Mouse (Mus musculus) spleen, adult 18-20 months (tissue): ENCODE data around the gene Dstn.

Experiments used
- DNase-seq, 2 experiments: peaks; one replicate each; pipeline ENCODE4 v3.0.0; 2022; ENCODE audit warnings: mixed read lengths in 2 of 2

The Dstn gene

DNA sequence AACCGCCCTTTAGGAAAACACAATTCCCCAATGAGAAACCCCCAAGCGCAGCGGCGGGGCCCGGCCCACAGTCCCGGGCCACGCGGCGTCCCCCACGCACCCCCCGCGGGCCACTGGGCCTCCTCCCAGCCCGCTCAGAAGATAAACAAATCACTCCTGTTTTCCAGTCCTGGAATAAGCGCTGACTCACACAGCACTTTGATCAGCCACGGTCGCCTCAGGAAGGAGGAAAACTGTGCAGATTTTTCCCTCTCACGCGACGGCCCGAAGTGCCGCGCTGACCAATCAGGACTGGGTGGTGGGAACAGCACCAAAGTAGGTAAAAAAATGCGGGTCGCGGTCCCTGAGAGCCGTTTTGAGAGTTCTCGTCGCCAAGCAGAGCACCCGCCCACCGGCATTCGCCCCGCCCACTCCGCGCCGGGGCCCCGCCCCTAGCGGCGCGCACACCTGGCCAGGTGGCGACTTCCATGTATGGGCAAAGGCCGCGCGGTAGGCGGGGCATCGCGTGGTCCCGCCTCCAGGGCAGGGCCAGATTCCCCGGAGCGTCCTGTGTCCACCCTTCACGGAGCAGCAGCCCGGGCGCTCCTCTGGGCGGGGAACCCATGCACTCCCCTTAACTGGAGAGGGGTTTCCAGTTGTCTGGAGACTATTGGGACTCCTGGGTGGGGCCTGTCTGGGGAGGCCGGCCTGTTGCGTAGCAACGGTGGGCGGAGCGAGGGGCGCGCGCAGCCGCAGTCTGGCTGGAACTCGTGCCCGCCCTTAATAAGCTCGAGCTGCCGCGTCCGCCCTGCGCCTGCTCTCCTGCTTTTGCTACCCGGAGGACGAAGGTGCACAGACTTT is at the start of gene Dstn:
TSS of gene Dstn (plus strand) at position 561 of the 840 bp plus-strand sequence.
- peak; percentile 92 to 97 for DNase-seq

DNA sequence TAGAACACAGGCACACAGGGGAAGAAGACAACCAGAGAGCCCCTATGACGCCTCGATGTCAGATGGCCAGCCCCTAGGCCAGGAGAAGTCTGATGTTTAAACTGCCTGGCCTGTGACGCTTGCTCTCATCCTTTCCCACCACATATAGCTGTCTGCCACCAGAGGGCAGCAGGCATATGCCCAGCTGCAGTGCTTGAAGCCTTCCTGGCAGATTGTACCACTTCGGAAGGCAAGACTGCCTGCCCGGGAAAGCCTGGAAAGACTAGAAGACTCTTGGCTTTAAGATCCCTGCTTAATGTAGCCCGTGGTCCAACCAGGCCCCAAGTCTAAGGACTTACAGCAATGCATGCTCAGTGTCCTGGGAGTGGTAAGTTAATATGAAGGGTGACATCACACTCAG is 47.8 kb upstream of the Dstn start:
- peak; percentile 36 to 67 for DNase-seq

DNA sequence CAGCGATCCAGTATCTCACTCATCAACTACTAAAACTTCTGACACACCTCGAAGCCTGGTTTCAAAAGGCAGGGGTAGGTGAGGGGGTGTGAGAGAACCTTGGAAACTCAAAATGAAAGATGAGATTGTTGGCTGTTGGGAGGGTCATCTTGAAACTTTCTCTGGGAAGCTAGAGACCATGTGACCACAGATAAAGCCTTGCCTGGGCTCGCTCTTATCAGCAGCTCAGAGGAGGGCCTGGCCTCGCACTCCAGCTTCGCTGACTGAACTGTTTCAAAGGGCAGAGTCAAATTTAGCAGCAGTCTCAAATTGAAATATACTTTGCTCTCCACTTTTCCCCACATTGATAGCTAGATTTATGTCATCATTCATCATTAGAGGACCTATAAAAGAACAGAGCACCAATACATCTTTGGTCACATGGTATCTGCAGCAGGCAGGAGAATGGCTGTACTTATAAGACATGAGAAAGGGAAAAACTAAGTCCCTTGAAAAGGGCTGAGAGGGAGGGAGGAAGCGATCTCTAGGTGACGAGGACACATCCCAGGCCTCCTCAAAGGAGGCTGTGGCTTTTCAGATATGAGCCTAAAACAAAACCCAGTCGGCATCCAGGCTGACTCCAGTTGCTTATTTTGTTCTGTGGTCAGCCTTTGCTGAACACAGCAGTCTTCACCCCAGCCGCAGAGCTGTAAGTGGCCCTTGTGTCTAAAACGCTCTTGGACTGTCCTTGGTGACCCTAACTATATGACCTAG is 44.0 kb upstream of the Dstn start:
- no peak for DNase-seq

DNA sequence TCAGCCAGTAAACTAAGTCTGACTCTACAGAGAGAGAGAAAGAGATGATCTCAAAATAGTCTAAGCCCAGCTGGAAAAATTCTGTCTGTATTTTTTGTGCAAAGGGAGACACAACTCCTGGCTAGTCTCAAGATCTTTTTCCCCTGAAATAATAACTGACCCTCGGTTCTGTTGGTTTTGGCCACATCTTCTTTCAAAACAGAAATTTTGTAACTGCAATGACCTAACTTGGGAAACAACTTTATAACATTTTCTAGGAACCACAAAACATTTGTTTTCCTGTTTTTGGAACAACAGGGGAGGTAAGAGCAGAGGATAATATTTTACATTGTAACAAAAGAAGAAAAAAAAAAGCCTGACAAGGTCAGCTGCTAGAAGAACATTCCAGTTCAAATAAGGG is 39.1 kb upstream of the Dstn start:
- DNase-seq = no peak

DNA sequence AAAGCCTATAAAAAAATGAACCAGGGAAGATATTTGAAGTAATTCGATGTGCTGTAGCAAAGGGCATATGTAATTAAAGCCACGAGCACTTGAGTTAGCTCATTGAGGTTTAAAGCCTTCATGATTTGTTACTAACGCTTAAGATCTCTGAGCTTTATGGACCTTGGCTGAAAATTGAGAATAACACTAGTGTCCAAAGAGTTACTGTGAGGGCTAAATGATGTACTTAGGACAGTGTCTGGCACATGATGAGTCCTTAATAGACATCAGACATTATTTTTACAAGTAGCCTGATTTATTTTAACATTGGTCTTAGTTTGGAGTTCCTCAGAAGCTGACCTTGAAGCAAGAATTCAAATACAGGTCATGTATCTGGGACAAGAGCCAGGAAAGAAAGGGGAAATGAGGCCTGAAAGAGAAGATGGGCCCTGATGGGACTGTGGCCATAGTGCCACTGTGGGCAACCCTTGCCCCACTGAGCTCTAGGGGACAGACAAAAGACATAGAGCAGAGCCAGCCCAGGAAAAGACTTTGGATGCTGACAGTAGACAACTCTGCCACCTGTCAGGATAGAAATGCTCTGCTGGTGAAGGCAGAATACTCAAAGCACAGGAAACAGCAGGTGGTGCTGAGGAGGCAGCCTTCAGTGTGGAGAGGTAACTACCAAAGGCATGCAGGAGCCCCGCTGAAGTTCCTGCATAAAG is 38.0 kb upstream of the Dstn start:
- DNase-seq = no peak

DNA sequence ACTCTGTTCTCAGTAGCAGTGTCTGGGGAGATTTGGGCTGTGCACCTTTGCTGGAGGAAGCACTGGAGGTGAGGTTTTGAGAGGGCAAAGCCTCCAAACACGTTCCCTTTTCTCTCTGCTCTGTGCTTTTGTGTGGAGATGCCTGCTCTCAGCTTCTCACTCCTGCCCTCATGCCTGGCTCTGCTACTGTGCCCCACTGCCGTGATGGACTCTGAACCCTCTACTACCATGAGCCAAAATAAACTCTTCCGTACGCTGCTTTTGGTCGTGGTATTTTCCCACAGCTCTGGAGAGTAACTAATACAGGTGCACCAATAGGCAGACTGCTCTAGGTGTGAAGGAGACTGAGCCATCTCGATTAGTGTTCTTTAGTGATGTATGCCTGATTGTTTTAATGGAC is 35.8 kb upstream of the Dstn start:
- DNase-seq = no peak

DNA sequence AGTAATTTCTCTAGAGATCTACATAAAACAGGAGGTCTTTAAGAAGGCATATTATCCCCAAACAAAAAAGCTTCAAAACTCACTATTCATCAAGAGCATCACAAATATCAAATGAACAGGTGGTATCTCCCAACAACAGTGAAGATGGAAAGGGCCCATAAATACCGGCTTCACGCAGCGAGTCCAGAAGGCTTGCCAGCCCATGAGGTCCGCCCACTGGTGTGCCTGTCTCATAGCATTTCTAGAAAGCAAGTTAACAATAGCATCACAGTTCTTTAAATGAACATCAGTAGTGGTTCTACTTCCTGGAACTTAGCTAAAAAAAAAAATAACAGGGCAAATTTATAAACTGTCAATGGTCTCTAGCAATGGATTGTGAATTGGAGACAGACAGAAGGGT is 33.1 kb upstream of the Dstn start:
- DNase-seq = no peak

DNA sequence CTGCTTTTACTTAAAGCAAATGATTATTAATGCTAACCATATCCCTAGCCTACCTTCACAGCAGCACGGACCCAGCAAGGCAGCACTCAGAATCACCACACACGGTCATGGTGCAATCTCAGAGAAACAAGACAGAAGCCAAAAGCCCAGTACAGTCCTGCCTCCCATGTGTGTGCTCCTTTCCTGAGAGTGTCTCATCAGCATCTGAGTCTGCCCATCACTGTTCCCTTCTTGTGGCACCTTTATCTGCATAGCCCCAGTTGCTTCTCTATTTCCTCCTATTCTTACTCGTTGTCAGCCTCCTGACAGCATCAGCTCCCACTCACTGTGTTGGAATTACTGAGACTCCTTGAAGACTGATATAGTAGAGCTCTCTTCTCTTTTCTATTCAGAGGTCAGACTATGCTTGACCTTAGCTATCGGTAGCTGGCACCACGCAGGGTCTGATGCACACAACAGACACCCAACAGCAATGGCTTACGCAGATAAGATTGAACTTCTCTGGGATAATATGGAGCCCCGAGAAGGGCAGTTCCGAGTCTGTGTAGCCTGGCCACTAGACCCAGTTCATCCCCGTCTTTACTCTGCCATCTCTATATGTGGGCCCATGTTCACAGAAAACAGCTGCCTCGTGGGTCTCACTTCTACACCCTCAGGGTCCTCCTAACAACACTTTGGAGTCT is 32.4 kb upstream of the Dstn start:
- no peak for DNase-seq

DNA sequence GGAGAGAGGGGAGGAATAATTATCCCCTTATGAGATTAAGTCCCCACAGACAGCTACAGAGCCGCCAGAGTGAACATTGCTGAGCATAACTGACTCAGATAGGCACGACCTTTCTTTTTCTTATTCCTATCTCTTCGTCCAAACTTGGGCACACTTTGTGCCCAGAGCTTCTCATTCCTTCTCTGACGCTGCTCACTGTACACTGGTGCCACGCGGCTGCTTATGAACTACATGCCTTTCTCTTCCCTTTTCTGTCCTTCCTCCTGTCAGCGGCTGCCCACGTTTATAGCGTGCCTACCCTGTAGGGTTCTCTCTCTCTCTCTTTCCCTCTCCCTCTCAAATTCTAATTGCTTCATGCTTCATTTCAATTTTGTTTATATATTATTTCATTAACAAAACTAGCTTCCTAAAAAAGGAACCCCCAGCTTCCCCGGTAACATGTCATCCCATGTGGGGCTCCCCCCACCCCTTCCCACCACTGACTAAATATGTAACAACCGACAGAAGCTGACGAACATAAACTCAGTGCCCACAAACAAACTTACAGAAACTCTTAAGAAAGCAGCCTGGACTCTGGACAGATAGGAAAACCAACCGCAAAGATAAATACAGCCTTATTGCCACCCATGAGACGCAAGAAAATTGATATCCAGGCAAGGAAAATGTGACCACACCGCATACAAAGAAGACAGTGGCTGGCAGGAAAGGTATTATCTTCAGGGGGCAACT is 25.8 kb upstream of the Dstn start:
- no peak for DNase-seq

DNA sequence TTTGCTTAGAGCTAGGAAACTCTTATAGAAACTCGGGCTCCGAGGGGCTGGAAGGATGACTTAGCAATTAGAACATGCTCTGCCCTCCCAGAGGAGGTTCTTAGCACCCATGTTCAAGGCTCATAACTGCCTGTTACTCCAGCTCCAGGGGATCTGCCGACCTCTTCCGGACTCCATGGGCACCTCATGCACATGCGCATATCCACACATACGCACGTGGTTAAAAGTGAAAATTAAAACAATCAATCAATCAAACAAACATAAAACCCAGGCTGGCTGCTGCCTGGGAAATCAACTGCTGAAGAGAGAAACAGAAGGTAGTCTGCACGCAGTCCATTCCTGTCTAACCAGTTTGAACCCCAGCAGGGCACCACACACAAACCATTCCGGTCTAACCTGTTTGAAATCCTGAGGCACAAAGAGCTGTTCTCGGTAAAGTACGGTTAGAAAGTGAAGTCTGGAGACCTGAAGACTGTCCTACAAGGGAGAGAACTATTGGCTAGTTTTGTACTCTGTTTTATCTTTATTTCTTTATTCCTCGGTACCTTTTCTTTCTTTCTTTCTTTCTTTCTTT is 25.2 kb upstream of the Dstn start:
- DNase-seq = no peak

DNA sequence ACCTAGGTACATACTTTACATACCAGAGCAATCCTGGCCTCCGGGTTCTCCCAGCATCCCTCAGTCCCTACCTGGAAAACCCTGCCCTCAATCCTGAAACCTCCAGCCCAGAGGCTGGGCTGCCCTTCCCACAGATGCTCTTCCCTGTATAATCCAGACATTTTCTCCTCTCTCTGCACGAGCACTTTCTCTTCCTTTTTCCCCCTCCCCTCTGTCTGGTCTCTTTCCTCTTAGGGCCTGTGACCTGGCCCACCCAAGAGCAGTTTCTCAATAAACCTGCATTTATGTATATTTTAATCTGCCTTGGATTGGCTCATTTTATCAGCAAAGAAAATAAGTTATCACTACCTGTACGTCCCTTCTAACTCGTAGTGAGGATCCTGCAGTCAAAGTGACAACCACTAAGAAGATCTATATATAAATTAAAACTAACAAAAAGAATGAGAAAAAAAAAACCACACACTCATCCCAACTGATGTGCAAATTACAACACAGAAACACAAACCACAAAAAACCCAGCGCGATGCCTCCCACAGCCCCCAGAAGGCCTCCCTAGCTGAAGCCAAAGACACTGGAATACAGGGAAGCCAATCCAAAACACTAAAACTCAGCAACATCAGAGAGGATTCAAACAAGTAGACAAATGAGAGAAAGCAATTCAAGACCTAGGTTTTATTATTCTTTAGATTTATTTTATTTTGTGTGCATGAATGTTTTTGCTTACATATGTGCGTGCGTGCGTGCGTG is 23.6 kb upstream of the Dstn start:
- DNase-seq = no peak

DNA sequence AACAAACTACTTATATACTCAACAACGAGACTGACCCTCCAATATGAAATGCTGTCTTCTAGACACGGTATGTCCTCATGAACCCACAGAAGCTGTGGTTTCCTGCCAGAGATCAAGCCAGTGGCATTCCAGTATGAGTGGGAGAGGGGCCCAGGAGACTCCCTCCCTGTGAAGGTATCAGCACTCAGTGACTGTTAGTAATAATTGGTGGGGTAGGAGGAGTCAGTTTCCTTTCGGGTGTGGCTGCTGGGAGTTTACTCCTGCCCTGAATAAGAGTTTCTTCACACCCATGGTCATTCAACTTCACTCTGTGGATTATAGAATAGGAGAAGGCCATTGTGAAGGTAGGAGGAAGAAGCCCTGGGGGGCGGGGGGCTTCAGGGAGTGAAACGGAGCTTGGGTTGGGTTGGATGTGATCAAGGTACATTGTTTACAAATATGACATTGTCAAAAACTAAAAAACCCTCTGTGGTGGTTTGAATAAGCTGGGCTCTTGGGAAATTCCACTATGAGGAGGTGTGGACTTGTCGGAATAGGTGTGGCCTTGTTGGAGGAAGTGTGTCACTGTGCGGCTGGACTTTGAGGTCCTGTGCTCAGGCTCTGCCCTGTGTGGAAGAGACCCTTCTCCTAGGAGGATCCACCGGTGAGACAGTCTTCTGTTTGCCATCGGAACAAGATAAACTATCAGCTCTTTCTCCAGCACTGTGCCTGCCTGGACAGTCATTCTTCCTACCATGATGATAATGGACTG is 15.5 kb upstream of the Dstn start:
- DNase-seq = no peak

DNA sequence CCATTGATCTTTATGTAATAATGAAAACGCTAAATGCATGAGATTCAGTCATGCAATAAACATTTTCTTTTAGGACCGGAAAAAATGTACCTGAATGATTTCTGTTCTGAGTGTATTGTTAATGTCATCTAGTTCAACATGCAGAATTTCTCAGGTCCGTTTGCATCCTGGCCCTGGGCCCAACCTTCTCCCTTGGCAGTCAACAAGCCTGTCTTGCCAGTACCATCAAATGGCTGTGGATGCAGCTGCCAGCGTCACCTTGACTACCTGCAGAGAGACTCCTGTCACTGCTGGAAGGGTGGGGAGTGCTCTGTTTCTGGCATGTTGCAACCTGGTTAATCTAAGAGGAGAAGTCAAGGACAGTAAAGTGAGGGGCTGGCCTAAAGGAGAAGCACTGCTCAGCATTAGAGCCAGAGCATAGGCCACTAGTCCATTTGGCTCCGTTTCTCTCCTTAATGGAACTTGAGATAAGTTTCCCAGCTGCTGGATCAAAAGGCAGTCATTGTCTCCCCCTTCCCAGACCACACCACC is 14.2 kb upstream of the Dstn start:
- DNase-seq = no peak

DNA sequence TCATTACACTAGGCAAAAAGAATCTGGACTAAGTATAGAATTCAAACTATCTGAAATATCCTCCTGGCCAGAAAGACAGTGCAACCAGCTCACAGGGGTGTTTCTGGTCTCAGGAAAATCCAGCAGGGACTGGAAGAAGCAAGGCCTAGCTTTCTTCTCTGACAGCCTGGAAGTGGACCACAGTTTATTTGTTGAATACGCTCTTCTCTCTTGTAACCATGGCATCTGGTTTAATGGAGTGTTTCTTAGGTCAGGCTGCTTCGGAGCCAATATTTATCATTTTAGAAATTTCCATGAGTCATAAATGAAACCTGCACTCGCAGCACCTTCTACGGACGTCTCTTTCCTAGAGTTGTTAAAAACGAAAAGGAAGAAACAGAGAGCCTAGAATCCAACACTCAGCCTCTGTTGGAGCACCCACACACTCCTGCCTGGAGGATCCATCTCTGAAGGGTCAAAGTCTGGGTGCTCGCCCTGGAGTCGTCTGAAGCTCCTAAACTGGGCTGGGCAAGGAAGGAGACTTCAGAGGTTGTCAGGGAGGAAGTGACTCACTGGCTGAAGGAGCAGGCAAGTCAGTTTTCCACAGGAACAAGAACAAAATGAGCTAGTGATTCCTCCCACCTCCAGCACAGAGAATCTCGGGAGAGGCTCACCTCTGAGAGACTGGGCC is 11.6 kb upstream of the Dstn start:
- DNase-seq = no peak

DNA sequence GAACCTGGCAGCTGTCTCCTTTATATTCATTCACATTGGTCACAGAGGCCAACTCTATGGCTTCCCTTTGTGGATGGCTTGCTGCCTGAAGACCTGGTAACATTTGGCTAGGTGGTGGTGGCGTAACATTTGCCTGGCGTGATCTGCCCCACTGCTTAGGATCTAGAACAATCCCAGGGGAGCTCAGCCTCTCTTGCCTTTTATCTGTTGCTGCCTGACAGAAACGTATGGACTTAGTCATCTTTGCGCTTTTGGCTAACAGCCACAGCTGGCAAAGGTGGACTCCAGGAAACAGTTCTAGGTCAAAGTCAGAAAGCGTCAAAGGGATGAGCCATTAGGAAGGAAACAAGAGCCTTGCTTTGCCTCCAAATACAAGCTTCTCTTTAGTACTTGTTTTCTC is 10.2 kb upstream of the Dstn start:
- DNase-seq = no peak

DNA sequence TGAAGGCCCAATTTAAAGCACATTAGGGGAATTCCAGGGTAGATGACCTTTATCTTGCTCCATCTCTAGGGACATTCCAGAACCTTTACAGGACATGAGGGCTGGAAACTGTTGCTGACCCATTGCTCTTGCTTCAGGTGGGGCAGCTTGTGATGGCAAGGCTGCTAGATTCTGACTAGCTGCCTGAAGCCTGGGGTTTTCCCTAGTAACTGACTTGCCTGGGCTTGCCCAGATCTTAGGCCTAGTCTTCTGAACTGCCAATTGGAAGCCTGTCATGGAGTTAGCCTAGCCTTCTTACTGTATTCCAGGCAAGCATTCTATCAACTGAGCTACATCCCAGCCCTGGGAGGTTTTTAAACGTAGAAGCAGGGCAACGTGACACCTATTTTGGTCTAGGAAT is 5.9 kb upstream of the Dstn start:
- DNase-seq = no peak

DNA sequence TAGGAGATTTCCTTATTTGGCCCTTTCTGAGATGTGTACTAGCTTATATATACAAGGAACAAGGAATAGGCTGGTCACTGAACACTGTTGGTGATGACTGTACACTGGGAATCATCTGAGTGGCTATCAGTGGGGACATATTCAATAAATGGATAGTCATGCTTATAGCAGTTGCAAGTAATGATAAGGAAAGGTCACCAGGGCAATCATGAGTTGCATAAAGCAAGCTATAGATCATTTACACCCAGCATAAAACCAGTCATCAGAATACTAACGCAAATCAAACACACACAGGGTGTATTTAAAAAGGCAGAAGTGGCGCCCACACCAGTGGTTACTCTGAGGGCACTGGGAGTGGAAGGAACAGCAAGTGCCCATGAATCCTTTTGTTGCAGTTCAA is 2.9 kb upstream of the Dstn start:
- no peak for DNase-seq

DNA sequence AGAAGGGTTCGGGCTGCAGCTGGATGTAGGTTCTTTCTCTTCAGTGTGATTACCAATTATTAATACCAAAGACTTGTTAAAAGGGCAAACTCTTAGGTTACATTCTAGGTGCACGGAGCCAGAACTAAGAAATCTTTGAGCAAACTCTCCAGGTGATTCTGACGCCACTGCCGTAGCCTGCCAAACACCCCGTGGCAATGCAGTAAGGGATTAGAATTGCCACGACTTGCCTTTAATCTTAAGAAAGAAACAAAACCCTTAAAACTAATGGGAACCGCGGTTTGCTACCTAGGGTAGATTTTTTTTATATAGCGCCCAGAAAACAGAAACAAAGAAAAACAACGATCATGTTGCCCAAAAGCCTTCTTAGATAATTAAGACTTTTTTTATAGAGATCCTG is 899 bp upstream of the Dstn start:
- DNase-seq = no peak

DNA sequence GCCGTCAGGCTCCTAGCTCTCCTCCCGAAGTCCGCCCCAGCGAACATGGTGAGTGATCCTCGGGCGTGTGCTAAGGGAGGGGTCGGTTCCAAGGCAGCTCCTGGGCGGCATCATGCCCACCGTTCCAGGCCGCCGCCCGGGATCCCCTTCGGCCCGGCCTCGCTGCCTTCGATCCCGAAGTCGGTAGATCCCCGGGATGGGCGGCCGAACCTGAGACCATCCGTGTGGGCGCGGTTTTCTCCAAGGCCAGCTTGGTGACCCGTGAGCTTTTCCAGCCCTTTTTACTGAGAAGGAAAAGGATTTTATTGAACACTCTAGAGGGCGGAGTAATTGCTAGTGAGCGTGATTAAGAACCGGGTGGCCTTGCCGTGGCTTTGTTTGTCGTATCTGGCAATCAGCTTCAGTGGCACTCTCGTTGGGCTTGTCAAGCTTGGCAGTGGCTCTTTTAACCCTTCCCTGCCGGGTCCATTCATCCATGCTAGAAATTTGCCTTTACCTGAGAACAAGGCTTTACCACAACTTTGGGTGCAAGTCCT is 548 bp downstream of the Dstn start:
- DNase-seq = no peak
